Mouse (Mus musculus) left cerebral cortex, adult 9 months (tissue): Measurements from ENCODE around the gene Gimap8.

Source experiments
- DNase-seq, 2 experiments: peaks; one replicate each; pipeline ENCODE4 v3.0.0; 2022; ENCODE audit warnings: low spot score in 2 of 2

Gene Gimap8

DNA sequence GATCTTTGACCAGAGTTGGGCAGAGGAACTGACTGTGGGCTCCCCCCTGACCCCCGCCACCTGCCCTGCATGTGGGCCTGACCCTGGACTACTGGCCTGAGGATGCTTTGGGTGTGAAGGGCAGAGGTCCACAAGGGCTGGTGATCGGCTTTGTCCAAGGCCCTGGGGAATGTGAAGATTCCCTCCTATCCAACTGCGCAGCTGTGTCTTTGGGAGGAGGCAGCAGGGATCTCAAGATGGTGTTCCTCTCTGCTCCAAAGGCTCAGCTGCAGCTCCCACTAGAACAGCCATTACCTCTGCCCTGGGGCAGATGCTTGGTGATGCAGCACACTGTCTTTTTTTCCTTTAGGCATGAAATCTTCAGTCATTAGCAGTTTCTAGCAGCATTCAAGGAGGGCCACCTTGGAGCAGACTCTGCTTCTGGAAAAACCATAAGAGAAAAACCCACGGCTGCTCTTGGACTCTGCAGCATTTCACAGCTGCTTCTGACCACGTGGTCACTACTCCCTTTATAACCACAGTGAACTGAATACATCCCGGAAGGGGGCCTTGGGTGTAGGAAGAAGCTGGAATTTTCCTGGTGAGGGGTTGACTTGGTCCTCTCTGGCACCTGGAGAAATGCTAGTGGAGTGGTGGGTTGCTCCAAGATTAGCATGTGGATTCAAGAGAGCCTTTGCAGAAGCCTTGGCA lies 9.1 kb upstream of the Gimap8 start:
- DNase-seq, result no peak

DNA sequence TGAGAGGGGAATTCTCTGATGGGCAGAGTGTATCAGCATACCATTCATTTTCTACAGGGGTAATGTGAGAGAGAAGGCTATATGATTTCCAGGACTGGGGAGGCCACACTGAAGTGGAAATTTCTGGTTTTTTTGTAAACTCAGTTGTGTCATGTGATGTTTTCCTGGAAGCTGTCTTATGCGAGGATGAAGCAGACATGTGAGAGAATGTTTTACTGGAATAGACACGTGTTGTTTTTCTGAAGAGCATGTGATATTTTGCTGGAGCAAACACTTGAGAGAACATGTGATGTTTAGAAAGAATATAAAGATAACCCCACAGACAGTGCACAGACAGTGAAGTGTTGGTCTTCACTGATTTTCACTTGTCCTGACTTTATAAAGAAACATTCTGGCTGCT lies 8.5 kb upstream of the Gimap8 start:
- no peak for DNase-seq

DNA sequence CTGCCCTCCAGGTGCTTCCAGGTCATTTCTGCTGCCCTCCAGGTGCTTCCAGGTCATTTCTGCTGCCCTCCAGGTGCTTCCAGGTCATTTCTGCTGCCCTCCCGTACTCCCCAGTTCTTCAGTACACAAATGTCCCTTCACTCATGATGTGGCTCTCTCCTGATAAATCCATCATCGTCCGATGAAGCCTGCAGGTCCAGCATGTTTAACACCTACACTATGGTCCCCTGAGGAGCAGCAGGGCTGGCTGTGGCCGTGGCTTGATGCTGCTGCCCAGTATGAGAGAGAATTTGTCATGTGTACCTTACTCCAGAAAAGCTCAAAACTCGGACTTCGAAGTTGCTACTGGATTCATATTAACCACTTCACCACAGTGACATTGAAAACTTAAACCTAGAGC lies 5.6 kb upstream of the Gimap8 start:
- no peak for DNase-seq

DNA sequence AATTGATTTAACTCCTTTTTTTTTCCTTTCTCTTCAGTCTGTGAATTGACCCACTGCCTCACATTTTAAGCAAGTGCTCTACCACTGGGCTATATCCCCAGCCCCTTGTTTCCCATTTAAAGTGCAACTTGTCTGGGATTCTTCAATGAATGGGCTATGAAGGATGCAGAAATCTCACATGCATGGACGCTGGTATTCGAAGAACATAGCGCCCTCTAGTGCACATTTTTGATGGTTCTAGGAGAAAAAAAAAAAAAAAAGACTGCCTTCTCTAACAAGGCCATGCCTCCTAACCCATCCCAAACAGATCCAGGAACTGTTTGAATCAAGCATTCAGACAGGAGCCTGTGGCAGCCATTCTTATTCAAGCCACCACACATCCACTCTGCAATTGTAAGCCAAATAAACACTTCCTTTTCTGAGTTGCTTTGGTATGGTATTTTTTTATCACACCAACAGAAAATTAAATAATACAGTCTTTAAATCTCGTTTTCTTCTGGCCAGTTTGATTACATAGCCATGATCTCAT lies 4.2 kb upstream of the Gimap8 start:
- DNase-seq, result peak in 1 of 2 experiments; percentile 29

DNA sequence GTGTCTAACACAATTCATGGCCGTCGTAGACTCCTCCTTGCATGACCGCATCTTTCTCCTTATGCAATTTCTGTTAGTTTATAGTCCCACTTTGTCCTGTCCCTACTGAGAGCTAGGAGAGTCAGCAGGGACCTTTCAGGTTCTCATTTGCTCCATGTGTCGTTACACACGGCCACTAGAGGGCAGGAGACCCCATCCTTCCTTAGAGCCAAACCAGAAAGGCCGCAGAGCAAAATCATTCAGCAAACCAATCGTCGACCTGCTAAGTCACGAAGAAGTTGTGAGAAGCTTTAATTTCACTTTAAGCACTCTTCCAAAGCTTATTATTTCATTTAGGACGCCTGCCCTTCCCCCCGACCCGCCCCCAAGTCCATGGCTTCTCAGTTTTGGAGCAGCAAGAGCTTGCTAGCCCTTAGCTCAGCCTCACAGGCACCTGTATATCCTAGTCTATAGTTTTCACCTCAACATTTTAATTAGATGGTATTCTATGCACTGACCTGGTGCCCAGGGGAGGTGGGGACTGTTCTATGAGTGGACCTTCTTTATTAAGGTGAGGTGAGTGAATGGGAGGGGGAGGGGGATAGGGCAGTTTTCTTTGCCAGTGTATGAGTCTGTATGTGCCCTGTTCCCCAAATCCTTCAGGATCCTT lies 1.2 kb upstream of the Gimap8 start:
- DNase-seq, result peak in 1 of 2 experiments; percentile 67

DNA sequence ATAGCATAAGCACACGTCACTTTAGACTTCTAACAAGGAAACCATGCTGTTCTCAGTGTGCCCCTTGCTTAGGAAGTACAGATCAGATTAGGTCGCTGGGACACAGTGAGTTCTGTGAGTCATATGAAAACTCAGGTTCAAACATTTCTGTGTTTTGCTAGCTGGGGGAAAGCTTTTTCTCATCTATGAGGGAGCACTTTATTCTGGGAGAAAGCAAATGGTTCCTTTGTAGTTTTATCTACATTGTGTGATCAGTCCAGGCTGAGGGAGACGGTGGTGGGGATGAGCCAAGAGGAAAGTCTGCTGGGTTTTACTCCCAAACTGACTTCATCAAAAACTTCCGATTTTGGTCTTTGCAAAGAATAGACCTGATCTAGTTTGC lies 734 bp upstream of the Gimap8 start:
- no peak for DNase-seq

DNA sequence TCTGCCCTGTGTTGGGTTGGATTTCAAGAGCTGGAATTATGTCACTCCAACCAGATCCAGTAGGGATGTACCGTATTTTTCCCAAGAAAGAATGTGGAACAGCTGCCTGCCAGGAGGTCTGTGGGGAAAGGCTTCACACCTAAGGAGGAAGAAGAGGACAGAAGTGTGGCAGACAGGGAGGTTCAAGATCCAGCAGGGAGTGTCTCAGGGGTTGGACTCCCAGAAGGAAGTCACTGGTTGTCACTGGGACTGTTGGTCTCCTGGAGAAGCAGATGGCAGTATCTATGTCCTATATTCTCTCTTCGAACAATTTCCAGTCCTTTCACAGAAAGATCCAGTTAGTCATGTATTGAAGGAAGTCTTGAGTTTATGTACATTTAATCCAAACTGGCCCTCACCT lies 577 bp downstream of the Gimap8 start:
- DNase-seq, result no peak

DNA sequence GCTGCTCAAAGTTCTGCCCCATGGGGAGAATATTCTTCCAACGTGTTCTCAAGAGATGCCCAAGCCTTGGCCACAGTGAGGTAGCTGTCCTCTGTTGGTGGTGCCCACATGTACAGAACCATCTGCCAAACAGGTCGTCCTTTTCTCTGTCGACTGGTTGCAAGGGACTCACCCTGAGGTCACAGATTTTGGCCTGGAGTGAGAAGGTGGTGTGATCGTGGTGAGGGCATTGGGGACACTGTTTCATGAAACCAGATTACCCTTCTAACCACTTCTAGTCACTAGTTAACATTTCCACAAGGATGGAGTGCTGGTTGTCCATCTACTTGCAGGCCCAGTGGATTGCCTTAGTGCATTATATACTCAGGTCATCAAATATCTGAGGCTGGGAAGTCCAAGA lies 1.7 kb downstream of the Gimap8 start:
- no peak for DNase-seq

DNA sequence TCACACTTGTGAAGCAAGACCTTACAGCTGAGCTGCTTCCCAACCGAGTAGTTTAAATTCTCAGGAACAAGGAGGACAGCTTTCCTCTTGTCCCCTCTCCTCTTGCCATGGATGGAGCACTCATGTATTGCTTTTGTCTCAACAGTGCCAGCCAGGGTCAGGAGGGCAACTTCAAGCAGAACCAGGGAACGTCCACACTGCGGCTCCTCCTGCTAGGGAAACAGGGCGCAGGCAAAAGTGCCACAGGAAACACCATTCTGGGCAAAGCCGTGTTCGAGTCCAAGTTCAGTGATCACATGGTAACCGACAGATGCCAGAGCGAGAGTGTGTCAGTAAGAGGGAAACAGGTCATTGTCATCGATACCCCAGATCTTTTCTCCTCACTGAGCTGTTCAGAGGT lies 3.0 kb downstream of the Gimap8 start:
- no peak for DNase-seq

DNA sequence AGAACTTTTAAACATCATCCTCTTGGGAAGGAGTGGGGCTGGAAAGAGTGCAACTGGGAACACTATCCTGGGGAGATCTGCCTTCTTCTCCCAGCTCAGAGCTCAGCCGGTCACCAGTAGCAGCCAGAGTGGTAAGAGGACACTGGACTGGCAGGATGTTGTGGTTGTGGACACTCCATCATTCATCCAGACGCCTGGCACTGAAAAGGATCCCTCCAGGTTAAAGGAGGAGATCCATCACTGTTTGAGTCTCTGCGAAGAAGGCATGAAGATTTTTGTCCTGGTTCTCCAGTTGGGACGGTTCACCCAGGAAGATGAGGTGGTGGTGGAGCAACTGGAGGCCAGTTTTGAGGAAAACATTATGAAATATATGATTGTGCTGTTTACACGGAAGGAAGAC lies 11.7 kb downstream of the Gimap8 start:
- no peak for DNase-seq

DNA sequence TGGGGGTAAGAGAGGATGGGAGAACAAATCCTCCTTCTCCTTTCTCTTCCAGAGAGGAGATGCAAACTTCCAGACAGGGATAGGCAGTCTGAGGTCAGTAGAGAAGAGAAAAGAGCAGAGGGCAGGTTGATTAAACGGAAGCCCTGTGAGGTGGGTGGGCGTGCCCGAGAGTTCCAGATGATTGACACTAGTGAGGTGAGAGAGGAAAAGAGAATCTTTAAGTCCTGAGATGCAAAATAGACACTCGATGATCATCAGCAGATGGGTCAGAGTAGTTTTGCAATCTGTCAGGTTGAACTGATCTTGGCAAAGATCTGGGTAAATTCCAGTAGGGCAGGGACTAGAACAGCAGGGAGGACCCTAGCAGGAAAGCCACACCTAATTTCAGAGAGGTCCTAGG lies 17.7 kb downstream of the Gimap8 start:
- no peak for DNase-seq

DNA sequence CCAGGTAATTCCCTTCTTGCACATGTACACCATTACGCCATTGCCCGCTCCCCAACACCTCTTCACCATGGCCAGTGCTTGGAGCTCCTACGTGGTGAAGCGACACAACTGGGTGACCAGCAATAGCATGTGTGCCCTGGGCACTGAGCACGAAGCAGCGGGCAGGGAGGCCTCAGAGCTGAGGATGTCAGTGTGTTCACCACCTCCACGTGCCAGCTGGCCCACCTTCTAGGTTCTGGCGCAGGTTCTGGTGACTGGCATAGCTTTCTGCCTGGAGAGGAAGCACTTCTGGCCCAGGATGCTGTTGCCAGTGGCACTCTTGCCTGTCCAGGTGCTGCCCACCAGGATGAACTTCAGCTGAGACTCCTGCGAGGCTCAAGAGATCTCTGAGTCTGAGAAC lies 18.4 kb downstream of the Gimap8 start:
- DNase-seq, result no peak

DNA sequence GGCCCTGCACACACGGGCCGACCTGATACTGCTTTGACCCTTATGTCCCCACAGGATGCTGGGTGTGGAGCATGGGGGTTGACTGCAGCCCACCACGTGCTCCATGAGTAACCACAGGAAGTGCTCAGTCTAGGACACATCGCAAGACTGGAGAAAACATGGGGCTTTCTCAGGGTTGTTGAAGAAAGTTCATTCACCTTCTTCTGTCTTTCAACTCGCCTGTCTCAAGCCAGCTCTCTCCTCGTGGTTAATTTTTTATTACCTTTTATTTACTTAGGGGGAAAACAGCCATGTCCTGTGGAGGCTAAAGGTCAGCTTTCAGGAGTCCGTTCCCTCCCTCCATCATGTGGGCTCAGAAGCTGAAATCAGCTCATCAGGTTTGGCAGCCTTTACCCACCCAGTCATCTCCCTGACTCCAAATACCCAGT lies 19.1 kb downstream of the Gimap8 start:
- no peak for DNase-seq

DNA sequence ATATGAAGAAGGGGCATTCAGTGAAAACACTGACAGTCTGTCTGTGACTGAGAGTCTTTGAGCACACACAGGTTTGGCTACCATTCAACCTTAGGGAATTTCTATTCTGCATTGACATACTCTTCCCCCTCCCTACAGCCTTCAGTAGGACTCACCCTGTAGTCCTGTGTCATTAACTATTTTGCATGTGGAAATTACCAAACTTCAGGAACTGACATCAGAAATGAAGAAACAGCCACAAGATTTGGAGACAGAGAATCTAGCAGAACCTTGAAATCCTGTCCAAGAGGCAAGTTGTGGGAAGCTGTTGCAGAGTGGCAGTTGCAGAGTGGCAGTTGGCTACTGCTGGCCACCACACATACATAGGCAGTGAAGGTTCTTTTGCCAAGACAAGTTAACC lies 21.0 kb downstream of the Gimap8 start:
- no peak for DNase-seq

DNA sequence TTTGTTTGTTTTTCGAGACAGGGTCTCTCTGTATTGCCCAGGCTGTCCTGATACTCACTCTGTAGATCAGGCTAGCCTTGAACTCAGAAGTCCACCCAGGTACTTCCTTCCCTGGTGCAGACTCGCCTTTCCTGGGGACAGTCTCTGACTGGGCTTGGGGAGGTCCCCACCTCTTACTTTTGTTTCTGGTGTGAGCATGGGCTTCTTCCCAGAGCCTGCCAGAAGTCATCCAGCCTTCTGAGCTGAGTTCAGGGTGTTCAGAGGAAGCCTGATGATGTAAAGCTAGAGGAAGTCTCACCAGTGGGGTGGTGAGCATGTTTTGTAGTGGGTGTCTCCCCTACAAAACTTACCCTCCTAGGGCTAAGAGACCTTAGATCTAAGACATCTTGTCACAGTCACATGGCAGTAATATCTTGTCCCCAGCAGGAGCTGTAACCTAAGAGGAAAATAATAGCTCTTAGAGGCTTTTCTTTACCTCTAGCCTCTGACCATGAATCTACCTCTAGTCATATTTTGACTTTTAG lies 22.5 kb downstream of the Gimap8 start:
- DNase-seq, result no peak

DNA sequence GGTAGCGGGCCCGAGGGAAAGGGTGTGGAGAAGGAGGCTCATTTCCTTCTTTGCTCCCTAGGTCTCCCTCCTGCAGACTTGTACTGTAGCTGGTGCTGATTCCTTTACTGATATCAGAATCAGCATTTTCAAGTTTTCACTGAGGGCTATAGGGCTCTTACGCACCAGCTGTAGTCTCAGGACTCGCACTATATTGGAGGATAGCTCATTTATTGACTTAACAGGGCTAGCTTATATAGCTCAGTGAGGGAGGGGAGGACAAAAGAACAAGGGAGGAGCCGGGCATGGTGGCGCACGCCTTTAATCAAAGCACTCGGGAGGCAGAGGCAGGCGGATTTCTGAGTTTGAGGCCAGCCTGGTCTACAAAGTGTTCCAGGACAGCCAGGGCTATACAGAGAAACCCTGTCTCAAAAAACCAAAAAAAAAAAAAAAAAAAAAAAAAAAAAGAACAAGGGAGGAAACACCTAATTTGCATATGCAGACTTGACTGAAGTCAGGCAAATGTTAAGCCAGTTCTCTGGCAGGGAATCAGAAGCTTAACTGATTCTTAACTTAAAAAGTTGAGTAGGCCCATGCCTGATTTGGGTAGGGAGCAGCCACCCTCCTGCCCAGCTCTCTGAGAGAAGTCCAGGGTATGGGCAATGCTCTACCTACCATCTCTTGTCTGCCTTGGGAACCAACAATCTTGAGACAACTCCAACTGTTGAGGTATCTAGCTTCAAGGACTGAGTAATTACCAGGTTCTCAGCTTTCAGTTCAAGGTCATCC lies 27.4 kb downstream of the Gimap8 start:
- no peak for DNase-seq

DNA sequence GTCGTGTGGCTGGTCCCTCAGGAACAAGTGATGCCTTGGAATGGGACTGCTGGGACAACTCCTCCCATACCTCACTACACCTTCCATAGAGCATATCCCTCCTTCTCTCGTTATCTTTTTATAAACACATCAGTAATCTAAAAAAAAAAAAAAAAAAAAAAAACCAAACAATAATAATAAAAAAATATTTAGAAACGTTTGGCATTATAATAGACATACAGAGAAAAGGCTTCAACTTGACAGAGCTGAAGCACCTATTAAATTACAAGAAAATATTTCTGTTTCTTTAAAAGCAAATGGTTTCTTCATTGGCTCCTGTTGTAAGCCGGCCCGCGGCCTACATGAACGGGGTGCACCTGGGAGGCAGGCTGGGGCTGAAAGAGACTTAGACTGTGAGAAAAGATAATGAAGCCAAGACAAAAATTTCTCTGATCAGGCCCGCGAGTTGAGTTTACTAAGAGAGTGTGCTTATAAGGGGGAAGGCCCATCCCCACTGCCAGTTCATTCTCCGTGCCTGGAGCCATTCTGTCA lies 28.4 kb downstream of the Gimap8 start:
- DNase-seq, result no peak

DNA sequence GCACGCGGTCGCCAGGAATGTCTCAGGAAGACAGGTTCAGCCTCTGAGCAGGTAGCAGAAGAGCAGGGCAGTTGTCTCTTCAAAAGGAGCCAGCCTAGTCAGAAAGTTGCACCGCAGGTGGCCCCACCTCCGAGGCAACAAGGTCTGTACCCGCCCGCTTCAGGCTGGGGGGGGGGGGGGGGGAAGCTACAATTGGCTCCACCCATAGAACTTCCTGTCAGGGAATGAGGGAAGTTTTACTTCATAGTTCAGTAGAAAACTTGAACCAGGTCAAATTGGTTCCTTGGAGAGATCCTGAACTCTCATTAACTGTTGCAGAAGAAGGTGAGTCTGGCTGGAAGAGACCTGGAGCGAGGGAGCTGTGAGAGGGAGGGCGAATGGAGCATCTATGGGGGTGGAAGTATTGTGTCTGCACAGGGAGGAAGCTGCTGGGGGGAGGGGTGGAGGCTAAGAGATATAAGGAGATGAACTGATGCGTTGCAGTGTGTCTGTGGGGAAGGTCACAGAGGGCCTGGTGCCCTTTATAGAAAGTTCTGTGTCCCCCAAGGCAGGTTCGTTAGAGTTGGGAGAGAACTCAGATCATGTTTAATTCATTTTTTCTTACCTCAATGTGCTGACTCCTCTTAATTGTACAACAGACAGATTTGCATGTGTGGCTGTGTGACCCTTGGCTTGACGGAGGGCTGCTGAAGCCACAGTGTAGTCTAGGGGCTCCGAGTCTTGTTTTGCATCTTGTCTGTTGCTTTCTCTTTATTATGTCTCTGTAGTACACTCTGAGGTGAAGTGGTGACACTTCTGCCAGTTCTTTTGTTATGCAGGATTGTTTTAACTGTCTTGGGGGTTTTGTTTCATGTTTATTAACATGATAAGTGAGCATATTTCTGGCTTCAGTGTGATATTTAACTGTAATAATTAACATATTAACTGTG lies 29.2 kb downstream of the Gimap8 start, which contains the start of gene Gimap9:
TSS of gene Gimap9 (plus strand) at position 199 of the 929 bp plus-strand sequence.
- DNase-seq, result no peak

DNA sequence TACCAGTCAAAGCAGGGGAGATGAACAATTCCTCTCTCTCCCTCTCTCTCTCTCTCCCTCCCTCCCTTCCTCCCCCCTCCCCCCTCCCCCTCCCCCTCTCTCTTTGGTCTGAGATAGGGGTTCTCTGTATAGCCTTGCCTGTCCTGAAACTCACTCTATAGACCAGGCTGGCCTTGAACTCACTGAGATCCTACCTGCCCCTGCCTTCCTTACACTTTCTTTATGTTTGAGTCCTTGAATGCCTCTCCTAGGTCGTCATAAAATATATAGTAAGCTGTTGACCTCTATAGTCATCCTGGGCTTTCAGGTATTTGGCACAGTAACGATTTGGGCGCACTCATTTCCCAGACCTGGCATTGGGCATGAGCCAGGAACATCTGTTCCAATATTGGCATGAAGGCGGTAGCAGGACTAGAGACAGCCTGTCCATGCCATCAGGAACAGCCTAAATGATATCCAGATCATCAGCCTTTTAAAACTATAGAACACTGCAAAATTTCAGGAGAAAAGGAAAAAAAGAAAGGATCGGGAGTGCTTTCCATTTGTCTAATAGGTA lies 29.9 kb downstream of the Gimap8 start:
- DNase-seq, result no peak

DNA sequence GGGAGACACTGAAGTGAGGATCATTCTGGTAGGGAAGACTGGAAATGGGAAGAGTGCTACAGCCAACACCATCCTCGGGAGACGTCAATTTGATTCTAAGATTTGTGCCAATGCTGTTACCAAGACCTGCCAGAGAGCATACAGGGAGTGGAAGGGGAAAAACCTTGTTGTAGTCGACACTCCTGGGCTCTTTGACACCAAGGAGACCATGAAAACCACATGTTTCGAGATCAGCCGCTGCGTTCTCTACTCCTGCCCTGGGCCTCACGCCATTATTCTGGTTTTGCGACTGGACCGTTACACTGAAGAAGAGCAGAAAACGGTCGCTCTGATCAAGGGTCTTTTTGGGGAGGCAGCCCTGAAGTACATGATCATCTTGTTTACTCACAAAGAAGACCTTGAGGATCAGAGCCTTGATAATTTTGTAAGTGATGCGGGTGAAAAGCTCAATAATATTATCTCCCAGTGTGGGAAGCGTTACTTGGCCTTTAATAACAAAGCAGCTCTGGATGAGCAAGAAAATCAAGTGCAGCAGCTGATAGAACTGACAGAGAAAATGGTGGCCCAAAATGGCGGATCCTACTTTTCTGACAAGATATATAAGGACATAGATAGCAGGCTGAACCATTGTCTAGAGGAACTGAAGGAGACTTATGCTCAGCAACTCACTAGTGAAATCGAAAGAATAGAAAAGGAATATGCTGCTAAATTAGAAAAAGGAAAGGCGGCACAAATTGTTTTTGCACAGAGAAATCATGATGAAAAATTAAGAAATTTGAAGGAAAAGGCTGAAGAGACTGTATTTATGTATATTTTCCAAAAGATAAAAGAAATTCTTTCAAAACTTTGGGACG lies 30.7 kb downstream of the Gimap8 start:
- DNase-seq, result no peak
